Mouse (Mus musculus) mouse trophoblast stem cell (cell line): Measurements from ENCODE around the gene St3gal2.
"Not testable (repeated sequence)": the region's sequence is repeated elsewhere in the genome, so short reads cannot be mapped to it uniquely, and the experiment has no call there.

Source experiments
- in situ Hi-C, 2 experiments: fragments of 300-500 bp; cut with MseI, MboI; formaldehyde crosslinking; loops; 2 replicates in 1 of 2; 3 replicates in 1 of 2; pipeline ENCODE4 v1.15.1; 2025

Gene St3gal2

DNA sequence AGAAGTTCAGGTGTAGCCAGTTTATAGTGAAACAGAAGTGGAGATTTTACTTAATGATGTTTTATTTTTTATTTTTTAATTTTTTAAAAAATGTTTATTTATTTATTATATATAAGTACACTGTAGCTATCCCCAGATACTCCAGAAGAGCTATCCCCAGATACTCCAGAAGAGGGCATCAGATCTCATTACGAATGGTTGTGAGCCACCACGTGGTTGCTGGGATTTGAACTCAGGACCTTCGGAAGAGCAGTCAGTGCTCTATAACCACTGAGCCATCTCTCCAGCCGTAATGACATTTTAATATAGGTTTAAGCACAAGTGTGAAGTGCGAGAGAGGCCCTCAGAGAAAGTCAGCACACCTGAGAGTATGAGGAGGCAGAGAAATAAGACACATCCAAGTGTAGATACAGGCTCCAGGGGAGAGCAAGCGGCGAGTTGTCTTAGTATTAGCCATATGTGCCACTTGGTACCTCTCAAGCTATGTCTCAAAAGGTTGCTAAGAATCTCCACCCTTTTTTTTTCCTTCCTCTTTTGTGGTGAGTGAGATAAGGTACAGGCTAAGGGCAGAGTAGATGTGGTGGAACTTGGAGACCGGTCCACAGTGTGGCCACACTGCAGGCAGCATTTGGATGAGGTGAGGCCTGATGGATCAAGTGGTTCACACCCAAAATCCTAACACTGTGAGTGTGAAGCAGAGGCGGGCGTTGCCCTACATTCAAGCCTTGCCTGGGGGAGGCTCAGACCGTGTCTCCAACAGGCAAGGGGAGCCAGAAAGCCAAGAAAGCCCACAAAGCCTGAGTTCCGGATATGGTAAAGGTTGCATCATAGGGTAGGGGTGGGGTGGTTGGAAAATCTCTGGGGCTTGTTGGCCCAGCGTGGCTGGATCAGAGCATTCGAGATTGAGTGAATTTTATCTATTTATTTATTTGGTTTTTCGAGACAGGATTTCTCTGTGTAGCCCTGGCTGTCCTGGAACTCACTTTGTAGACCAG is 7.8 kb upstream of the St3gal2 start:
- in situ Hi-C loops: no loop called here

DNA sequence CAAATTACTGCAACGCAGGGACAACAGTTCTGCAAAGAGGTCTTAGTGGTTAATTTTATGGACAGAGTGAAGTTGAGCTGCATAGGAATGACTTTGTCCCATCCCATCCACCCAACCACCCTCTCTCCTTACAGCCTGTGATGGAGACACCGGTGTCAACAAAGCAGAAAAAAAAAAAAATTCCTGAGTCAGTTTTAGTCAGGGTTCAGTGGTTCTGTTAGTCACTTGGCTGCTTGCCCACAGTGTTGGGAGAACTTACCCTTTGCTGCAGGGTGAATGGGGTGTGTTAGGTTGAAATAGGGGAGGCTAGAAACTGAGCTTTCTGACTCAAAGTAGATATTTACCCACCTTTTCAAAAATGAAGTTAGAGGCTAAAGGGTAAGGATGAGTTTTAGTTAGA is 2.3 kb upstream of the St3gal2 start:
- in situ Hi-C loops: no loop called here

DNA sequence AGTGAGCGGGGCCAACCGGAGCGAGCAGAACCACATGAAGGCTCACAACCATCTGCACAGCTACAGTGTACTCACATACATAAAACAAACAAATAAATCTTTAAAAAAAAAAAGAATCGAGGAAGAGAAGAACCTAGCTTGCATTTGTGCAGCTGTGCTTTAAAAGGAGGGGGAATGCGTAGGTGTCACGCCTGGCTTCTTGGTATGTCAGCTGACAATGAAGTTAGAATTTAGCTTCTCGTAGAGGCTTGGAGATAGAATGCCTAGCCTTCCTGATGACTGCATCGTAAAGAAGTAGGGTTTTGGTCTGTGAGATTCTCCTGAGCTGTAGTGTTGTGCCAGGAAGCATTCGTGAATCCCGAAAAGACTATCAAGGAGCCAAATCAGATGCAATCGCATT is 1.7 kb upstream of the St3gal2 start:
- in situ Hi-C loops: no loop called here

DNA sequence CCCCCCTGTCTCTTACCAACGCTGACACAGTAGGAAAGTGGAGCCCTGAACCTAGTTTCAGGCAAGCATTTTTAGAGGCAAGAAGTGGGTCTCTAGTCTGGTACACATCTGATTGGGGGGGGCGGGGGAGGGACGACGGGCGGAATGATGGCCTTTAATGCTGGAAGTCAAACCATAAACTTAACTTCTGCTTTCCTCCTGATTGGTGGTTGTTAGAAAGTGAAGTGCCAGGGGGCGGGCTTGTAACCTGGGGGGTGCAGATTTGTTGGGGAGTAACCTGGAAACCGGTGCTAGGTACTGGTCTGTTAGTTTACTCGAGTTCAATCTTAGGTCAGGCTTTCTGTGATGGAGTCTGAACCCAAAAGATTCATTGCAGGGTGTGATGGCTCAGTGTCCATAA is 1.3 kb upstream of the St3gal2 start:
- in situ Hi-C loops: no loop called here

DNA sequence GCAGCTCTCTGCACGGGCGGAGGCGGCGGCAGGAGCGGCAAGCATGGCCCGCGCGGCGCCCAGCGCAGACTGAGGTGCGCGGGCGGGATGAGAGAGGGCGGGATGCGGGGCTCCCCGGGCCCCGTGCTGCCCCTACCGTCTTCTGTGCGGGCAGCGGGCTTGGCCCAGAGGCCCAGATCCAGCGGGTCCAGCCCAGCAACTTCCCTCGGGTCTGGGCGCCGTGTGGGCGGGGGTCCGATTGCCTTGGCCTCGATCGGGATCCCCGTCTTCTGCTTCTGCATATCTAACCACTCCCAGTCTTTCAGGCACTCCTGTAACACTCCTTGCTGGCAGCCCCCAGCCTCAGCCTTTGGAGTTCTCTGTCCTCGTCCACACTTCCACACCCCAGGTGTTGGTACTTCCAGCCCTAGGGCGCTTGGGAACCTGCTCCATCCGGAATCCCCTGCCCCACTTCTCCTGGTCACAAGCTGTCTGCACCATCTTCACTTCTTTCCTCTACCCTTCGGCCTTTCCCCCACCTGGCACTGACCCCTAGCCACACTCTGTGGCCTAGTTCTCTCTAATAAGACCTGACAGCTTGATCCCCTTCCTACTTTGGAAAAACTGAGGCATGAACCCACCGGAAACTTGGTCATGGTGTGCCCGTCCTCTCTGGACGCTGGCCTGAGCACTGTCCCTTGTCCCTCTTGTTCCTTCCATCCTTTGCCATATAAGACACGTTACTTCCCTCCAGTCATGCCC is 480 bp downstream of the St3gal2 start:
- in situ Hi-C loops: no loop called here

DNA sequence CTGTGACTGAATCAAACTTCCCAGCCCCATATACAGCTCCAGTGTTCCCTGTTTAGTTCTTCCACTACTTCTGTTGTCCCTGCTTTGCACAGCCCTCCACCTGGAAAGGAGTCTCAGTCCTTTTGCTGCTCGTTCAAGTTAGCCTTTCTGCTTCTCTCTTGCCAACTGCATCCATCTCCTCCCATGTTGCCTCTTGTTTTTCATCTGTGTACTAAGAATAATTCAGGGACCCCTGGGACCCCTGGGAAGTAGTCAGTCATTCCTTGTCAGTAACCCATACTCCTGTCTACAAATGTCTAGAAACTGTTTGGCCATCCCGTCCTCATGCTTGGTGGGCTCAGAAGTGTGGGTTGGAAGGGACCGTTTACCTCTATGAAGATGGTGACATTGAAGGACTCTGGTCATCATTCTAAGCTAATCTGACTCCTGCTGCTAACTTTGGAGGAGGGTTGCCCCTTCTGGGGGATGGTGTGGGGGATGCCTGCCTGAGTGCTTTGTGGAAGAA is 1.1 kb downstream of the St3gal2 start:
- in situ Hi-C loops: no loop called here

DNA sequence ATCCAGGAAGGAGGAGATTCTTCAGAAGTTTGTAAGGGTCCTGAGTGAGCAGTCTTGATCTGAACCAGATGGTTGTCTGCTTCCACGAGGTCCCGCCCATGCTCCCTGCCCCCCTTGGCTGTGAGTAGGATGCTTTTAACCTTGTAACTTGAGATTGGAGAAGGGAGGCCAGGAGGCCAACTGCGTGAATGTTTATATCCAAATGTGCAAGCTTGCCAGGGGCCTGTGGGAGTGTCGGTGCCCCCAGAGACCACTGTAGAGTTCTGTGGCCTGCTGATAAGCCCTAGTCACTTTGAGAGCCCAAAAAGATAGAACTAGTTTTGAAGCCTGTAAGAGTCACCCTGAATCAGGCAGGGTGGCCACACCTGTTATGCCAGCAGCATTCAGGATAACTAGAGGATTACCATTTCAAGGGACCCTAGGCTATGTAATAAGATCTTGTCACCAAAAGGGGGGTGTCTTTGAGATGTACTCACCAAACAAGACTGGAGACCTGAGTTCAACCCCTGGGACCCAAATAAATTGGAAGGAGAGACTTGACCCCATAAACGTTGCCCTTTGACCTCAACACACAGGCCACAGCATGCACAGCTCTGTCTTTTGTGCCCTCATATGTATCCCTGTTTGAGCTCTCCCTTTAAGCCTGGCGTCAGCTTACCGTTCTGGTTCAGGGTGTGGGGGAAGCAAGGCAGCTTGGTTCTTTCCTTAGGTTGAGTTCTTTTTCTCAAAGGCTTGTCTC is 1.9 kb downstream of the St3gal2 start:
- in situ Hi-C loops: no loop called here

DNA sequence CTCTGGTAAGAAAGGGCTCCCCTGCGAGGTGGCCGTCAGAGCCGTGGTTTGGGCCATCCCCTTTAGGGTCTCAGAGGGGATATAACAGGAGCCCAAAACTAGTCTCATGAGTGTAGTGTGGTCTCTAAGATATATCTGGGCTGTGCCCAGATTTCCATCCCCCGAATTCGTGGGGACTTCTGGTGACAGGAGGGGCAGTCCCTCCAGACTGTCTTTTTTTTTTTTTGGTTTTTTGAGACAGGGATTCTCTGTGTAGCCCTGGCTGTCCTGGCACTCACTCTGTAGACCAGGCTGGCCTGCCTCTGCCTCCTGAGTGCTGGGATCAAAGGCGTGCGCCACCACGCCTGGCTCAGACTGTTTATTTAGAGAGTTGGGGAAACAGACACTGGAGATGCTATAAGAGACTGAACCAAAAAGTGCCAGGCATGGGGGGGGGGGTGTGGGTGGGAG is 6.0 kb downstream of the St3gal2 start:
- in situ Hi-C loops: no loop called here

DNA sequence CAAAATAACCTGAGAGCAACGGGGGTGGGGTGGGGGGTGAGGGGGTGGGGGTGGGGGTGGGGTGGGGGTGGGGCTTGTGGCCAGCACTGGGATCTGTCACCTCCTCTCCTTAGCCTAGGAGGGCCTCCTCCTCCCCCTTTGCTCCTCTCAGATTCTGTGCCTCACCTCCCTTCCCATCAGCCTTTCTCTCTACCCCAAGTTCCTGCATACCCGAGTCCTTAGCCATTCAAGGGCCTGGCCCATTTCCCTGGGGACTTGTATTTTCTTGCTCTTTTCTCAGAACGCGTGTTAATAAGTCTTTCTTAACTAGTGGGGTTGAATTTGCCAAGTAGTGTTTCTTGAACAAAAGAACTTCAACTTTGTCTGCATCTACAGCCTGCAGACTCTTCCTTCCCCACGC is 7.0 kb downstream of the St3gal2 start:
- in situ Hi-C loops: no loop called here

DNA sequence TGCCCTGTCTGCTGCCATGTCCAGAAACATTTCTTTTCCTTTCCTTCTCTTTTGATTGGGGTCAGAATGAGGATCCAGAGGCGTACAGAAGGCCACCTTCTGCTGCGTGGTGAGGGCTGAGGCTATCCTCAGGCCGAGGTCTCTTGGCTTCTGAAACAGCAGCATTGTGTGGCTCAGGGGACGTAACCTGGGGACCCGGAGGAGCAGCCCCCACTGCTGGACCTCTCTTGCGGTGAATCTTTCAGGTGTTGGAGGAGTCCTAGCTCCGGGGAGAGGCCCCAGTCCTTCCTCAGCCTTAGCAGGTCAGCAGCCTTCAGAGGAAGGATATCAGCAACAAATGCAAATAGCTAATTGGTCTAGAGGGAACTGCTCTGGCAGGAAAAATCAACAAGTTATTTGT is 8.7 kb downstream of the St3gal2 start:
- in situ Hi-C loops: no loop called here

DNA sequence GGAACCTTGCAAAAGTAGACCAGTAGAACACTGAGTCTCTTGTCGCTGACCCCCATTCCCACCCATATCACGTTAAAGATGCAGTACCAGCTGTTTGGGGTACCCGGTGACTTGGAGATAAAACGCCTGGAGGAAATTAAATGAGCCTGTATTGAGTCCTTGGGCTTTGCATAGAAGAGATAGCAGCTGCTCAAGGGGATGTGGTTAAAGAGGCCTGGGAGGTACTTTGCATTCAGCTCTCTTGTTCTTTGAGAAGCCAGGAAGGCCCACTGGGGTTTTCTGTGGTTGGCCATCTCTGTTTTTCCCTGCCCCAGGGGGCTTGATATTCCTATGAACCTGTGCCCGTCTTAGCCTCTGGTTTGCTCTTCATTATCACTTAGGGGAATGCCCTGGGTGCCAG is 9.3 kb downstream of the St3gal2 start:
- in situ Hi-C loops: no loop called here

DNA sequence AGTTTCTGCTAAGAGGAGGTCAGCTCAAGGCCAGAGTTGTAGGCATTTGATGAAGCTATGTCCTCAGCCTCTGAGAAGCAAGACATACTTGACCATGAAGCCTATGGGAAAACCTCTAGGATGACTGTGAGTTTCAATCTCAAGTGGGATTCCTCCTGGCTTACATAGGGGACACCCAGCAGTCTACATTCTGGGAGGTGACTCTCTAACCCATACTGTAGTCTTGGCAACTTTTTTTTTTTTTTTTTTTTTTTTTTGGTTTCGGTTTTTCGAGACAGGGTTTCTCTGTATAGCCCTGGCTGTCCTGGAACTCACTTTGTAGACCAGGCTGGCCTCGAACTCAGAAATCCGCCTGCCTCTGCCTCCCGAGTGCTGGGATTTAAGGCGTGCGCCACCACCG is 9.9 kb downstream of the St3gal2 start:
- in situ Hi-C loops: not testable (repeated sequence)

DNA sequence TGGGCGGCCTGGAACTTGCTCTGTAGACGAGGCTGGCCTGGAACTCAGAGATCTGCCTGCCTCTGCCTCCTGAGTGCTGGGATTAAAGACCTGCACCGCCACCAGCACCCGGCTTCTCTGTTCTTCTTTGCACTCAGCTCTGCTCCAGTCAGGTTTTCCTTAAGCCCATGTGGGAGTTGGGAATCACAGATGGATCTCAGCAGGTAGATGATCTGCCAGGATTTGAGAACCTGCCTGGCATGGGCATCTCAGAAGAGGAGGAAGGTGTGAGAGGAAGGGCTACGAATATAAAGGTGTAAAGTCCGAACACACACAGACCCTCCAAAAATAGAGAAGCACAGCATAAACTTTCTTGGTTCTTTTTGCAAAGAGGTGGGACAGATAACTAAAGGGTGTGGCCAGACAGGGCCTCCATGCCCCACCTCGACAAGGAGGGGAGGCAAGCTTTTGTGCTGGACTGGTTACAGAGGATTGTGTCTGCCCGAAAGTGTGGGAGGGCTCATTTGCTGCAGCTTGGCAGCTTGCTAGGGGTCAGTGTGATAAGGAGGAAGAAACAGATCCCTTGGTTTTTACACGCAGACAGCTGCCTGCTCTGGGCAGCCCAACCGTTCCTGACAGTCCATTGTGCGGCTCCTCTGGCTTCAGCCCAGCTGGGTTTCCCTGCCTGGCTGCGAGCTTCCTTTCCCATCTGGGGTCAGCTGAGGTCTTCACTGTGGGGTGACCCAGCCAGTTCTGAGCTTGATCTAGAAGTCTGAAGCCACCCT is 11.6 kb downstream of the St3gal2 start:
- in situ Hi-C loops: no loop called here

DNA sequence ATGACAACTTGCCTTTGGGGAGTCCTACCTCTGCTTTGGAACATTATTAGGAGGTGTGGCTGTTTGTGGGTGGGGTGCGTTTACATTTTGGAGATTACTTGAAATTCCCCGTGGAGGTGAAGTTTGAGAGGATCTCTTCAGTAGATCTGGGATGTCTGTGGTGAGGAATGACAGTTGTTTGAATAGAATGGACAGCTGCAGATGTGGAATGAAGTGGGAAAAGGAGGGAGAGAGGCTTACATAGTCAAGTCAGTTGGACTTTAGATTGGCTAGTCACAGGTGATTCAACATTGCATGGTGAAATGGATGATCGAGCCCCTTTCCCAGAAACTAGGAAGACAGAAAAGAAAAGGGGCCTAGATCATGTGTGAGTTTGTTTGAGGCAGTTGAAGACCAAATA is 12.7 kb downstream of the St3gal2 start:
- in situ Hi-C loops: no loop called here

DNA sequence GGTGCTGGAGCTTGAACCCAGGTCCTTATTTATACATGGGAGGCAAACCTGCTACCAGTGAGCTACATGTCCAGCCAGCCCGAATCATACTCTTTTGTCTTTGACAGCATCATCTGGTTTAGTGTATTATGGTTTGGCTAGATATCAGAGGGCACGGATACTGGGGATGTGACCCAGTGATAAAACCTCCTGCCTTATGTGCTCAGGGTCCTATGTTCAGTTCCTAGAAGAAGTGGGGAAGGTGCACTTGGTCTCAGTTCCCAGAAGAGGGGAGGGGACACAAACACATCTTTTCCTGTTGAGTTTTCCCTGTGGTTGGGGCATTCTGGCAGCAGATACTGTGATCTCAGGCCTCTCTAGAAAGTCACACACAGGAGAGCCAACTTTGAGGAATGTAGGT is 13.6 kb downstream of the St3gal2 start:
- in situ Hi-C loops: no loop called here

DNA sequence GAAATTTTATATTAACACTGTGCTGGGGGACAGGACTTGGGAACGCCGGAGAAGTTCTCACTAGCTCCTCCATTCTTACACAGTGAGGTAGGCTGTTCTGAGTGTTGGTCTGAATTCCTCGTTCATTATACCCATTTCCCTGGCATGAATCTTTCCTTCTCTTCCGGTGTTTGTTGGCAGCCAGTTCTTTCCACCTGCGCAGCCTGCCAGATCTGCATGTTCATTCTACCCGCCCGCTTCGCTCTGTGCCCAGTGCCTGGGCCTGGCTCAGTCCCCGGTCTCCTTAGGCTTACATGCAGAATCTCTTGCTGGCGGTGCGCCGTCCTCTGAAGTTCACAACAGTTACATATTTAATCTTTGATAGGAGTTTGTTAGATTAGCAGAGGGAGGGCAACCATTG is 16.5 kb downstream of the St3gal2 start:
- in situ Hi-C loops: no loop called here

DNA sequence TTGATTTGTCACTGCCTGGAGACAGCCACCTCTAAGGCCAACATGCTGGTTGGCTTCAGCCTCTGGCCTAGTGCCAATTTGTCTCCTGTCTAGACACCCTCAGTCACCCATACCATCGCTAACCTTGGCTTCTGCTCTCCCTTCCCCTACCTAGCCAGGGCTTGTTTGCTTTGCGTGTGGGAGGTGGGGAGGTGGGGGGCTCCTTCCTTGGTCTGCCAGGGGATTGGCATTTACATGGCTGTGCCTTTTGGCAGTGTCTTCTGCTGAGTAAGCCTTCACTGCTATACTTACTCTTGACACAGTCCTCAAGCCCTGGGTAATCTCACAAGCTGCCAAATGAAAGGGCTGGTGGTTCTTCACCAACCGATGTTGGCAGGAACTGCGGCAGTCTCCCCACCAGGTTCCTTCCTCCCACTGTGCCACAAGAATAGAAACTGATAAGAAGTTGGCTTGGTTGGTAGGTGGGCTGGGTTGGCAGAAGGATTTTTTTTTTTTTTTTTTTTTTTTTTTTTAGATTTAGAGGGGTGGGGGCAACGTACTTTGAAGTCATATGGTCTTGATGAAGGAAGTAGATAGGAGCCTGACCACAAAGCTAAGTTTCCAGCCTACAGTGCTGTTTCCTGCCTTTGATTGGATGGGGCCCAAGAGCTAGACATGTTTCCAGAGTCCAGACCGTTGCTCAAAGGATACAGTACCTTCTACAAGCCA is 19.3 kb downstream of the St3gal2 start:
- in situ Hi-C loops: no loop called here

DNA sequence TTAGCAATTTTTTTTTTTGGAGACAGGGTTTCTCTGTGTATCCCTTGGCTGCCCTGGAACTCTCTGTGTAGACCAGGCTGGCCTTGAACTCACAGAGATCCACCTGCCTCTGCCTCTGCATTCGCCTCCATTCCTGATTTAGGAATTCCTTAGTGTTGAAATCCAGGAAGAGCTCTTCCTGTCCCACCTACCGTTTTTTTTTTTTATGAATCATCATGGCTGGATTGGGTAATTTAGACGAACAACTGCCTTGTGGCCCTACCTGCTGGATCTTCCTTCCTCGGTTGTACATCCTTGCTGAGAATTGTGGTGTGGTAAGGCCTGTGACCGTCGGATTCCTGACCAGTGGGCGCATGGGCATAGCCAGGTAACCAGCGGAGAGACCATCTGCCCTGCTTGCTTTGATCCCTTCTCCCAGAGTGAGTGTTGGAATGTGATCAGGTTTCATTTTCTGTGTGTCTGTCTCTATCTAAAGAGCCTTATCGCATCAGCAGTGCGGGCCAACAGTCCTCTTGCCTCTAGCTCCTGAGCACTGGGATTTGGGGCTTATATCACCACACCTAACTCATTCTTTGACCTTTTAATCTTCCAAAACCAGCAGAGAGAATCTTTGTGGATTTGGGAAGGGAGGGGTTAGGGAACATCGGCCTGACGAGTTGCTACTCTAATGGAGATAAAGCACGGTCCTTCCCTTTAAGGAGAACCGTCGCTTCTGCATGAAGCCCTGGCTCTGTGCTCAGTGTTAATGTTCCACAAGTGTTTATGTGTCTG is 21.1 kb downstream of the St3gal2 start:
- in situ Hi-C loops: no loop called here

DNA sequence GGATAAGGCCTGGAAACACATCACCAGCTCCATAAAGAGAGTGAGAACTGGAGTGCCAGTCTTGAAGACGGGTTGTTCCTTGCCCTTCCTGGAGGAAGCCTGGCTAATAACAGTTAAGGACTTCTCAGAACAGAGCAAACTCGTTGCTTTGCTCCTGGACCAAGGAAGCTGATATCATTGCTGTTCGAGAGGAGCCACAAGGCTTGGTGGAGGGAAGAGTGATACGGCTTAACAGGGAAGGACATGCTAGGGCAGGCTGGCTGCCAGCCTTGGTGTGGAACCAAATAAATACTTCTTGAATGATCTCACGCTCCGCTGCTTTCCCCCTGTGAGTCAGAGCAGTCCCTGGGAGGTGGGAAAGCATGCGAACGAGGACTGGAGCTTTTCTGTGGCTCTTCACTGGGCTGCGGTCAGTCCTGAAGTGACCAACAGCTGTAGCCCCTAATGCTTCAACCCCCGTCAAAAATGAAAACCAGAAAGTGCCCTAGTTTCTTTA is 21.8 kb downstream of the St3gal2 start:
- in situ Hi-C loops: no loop called here
